Mouse (Mus musculus) cerebellum, adult 9-10 months (tissue): ENCODE results near the gene Parp4.

Source experiments
- DNase-seq: peaks from one replicate; pipeline ENCODE4 v3.0.0; 2022

Parp4 gene

GRCm38 (mm10) chr14:56617470-56617869, 42.1 kb downstream of the Parp4 start:
- no peak for DNase-seq

GRCm38 (mm10) chr14:56620425-56620824, 45.0 kb downstream of the Parp4 start:
- DNase-seq, result no peak

GRCm38 (mm10) chr14:56626202-56626601, 50.8 kb downstream of the Parp4 start:
- no peak for DNase-seq

- DNase-seq, result no peak
These were observed 52.9 kb downstream of the Parp4 start for GRCm38 (mm10) chr14:56628336-56628735.

GRCm38 (mm10) chr14:56631109-56631508, 55.7 kb downstream of the Parp4 start:
- no peak for DNase-seq

GRCm38 (mm10) chr14:56647206-56647605, 71.8 kb downstream of the Parp4 start:
- no peak for DNase-seq

- DNase-seq, result no peak
These were observed 74.0 kb downstream of the Parp4 start for GRCm38 (mm10) chr14:56649448-56649847.

- DNase-seq, result no peak
These were observed 90.2 kb downstream of the Parp4 start for GRCm38 (mm10) chr14:56665651-56666050.

GRCm38 (mm10) chr14:56666909-56667308, 91.5 kb downstream of the Parp4 start:
- no peak for DNase-seq

GRCm38 (mm10) chr14:56667969-56668802, 92.8 kb downstream of the Parp4 start, which contains the start of gene Mphosph8:
Gene Mphosph8 (plus strand): TSS chr14:56668248.
- DNase-seq, result peak; percentile 99

- DNase-seq, result peak; percentile 14
These were observed 93.7 kb downstream of the Parp4 start for GRCm38 (mm10) chr14:56669046-56669620.

GRCm38 (mm10) chr14:56685426-56685825, 110.0 kb downstream of the Parp4 start:
- no peak for DNase-seq

- DNase-seq, result no peak
These were observed 113.7 kb downstream of the Parp4 start for GRCm38 (mm10) chr14:56689116-56689515.

- DNase-seq, result no peak
These were observed 114.3 kb downstream of the Parp4 start for GRCm38 (mm10) chr14:56689766-56690165.

GRCm38 (mm10) chr14:56695495-56695894, 120.1 kb downstream of the Parp4 start:
- no peak for DNase-seq

- DNase-seq, result no peak
These were observed 122.4 kb downstream of the Parp4 start for GRCm38 (mm10) chr14:56697836-56698235.

GRCm38 (mm10) chr14:56702644-56703043, 127.2 kb downstream of the Parp4 start:
- no peak for DNase-seq

GRCm38 (mm10) chr14:56705687-56706086, 130.3 kb downstream of the Parp4 start:
- DNase-seq, result no peak
